Mouse (Mus musculus) MEL (cell line): ENCODE data around the gene Sox6. TPM values are rescaled to one million over a fixed set of nuclear protein-coding genes. Genes with fewer than 3 reads are reported as not detected.

Source experiments
- DNase-seq: peaks from one replicate; pipeline ENCODE4 v3.0.0; 2011; ENCODE audit warnings: low read depth, low spot score
- H3K27ac ChIP-seq: 2 replicates; pipeline ENCODE4 v1.5.1; 2012; ENCODE audit warnings: low read depth, mild to moderate bottlenecking, control low read depth, low read length, moderate library complexity; ENCODE audit not compliant: control insufficient read depth
- H3K27me3 ChIP-seq, 2 experiments: fragments of 150-350 bp in 1 of 2; sonication (generic) in 1 of 2; 2 replicates each; pipeline ENCODE4 v1.6.1; 2012; ENCODE audit warnings: low read length in 2 of 2, mild to moderate bottlenecking in 2 of 2, improper control_type of control experiment in 1 of 2, moderate library complexity in 1 of 2; ENCODE audit not compliant: insufficient read depth in 2 of 2, control insufficient read depth in 1 of 2
- H3K36me3 ChIP-seq, 2 experiments: 2 replicates each; pipeline ENCODE4 v1.6.1; 2012 to 2014; ENCODE audit warnings: low read length in 2 of 2, improper control_type of control experiment in 1 of 2, inconsistent platforms in 1 of 2, mild to moderate bottlenecking in 1 of 2; ENCODE audit not compliant: insufficient read depth in 2 of 2, control insufficient read depth in 1 of 2
- H3K4me1 ChIP-seq, 2 experiments: fragments of 150-350 bp in 1 of 2; sonication (generic) in 1 of 2; 2 replicates each; pipeline ENCODE4 v1.6.1; 2012; ENCODE audit warnings: low read length in 2 of 2, improper control_type of control experiment in 1 of 2, mild to moderate bottlenecking in 1 of 2; ENCODE audit not compliant: insufficient read depth in 2 of 2, control insufficient read depth in 1 of 2
- H3K4me3 ChIP-seq, 2 experiments: fragments of 150-350 bp in 1 of 2; sonication (generic) in 1 of 2; 2 replicates each; pipeline ENCODE4 v1.5.1; 2012; ENCODE audit warnings: low read depth in 2 of 2, low read length in 2 of 2, mild to moderate bottlenecking in 2 of 2, moderate library complexity in 2 of 2, control low read depth in 1 of 2, improper control_type of control experiment in 1 of 2; ENCODE audit not compliant: control insufficient read depth in 1 of 2, insufficient read depth in 1 of 2
- H3K79me2 ChIP-seq: 2 replicates; pipeline ENCODE4 v1.6.1; 2012; ENCODE audit warnings: mild to moderate bottlenecking, low read length, moderate library complexity; ENCODE audit not compliant: control insufficient read depth, poor library complexity, insufficient read depth
- H3K9ac ChIP-seq: 2 replicates; pipeline ENCODE4 v1.6.1; 2012; ENCODE audit warnings: low read depth, mild to moderate bottlenecking, control low read depth, low read length, moderate library complexity; ENCODE audit not compliant: control insufficient read depth, poor library complexity, severe bottlenecking
- H3K9me3 ChIP-seq: fragments of 150-350 bp; sonication (generic); replicated peaks from 2 replicates; pipeline ENCODE4 v1.6.1; 2012; ENCODE audit warnings: mild to moderate bottlenecking, low read length, improper control_type of control experiment, moderate library complexity; ENCODE audit not compliant: insufficient read depth
- CHD2 ChIP-seq: IDR thresholded peaks from 2 replicates; pipeline ENCODE4 v1.6.1; 2011; ENCODE audit warnings: low read length, improper control_type of control experiment
- CTCF ChIP-seq, 3 experiments: IDR thresholded peaks in 2 of 3; conservative IDR thresholded peaks in 1 of 3; 2 replicates each; pipeline ENCODE4 v1.5.1; 2011 to 2012; ENCODE audit warnings: low read length in 3 of 3, low read depth in 2 of 3, mild to moderate bottlenecking in 2 of 3, improper control_type of control experiment in 1 of 3, inconsistent platforms in 1 of 3, mixed read lengths in 1 of 3, moderate library complexity in 1 of 3; ENCODE audit not compliant: control insufficient read depth in 1 of 3, insufficient read depth in 1 of 3, poor library complexity in 1 of 3, severe bottlenecking in 1 of 3
- E2F4 ChIP-seq: IDR thresholded peaks from 2 replicates; pipeline ENCODE4 v1.6.1; 2011; ENCODE audit warnings: low read depth, low read length, improper control_type of control experiment, borderline replicate concordance
- GATA1 ChIP-seq: IDR thresholded peaks from 2 replicates; pipeline ENCODE4 v1.6.1; 2011; ENCODE audit warnings: low read depth, low read length, improper control_type of control experiment
- HCFC1 ChIP-seq: IDR thresholded peaks from 2 replicates; pipeline ENCODE4 v1.6.1; 2012; ENCODE audit warnings: low read depth, mild to moderate bottlenecking, inconsistent platforms, low read length, improper control_type of control experiment, moderate library complexity
- JUND ChIP-seq: IDR thresholded peaks from 2 replicates; pipeline ENCODE4 v1.6.1; 2011; ENCODE audit warnings: low read depth, mild to moderate bottlenecking, improper control_type of control experiment, low read length
- MAX ChIP-seq: IDR thresholded peaks from 2 replicates; pipeline ENCODE4 v1.6.1; 2011; ENCODE audit warnings: low read length, improper control_type of control experiment
- MAZ ChIP-seq: IDR thresholded peaks from 2 replicates; pipeline ENCODE4 v1.6.1; 2012; ENCODE audit warnings: low read depth, mild to moderate bottlenecking, inconsistent platforms, low read length, improper control_type of control experiment
- MEF2A ChIP-seq: IDR thresholded peaks from 2 replicates; pipeline ENCODE4 v1.6.1; 2014; ENCODE audit warnings: low read depth, mild to moderate bottlenecking, inconsistent platforms, low read length, improper control_type of control experiment; ENCODE audit not compliant: poor library complexity, insufficient replicate concordance, severe bottlenecking; ENCODE audit errors: extremely low read depth
- MXI1 ChIP-seq: IDR thresholded peaks from 2 replicates; pipeline ENCODE4 v1.6.1; 2011; ENCODE audit warnings: mild to moderate bottlenecking, low read depth, low read length, improper control_type of control experiment
- NELFE ChIP-seq: IDR thresholded peaks from 2 replicates; pipeline ENCODE4 v1.6.1; 2011; ENCODE audit warnings: low read depth, low read length, improper control_type of control experiment
- NRF1 ChIP-seq: IDR thresholded peaks from 2 replicates; pipeline ENCODE4 v1.6.1; 2014; ENCODE audit warnings: low read depth, mild to moderate bottlenecking, inconsistent platforms, low read length, improper control_type of control experiment, moderate library complexity; ENCODE audit not compliant: poor library complexity, insufficient read depth, severe bottlenecking
- POLR2A ChIP-seq, 2 experiments: IDR thresholded peaks; 2 replicates each; pipeline ENCODE4 v1.6.1; 2011 to 2012; ENCODE audit warnings: low read length in 2 of 2, mild to moderate bottlenecking in 2 of 2, control low read depth in 1 of 2, improper control_type of control experiment in 1 of 2, low read depth in 1 of 2, moderate library complexity in 1 of 2; ENCODE audit not compliant: control insufficient read depth in 1 of 2, insufficient read depth in 1 of 2, poor library complexity in 1 of 2
- RAD21 ChIP-seq: IDR thresholded peaks from 2 replicates; pipeline ENCODE4 v1.6.1; 2011; ENCODE audit warnings: mild to moderate bottlenecking, low read depth, low read length, improper control_type of control experiment
- SIN3A ChIP-seq: IDR thresholded peaks from 2 replicates; pipeline ENCODE4 v1.6.1; 2012; ENCODE audit warnings: low read length, improper control_type of control experiment, inconsistent platforms
- TAL1 ChIP-seq: IDR thresholded peaks from 2 replicates; pipeline ENCODE4 v1.6.1; 2012; ENCODE audit warnings: mild to moderate bottlenecking, inconsistent platforms, low read length, moderate library complexity, mixed read lengths
- TBP ChIP-seq: IDR thresholded peaks from 2 replicates; pipeline ENCODE4 v1.8.0; 2011; ENCODE audit warnings: low read depth, low read length, improper control_type of control experiment
- TCF12 ChIP-seq: IDR thresholded peaks from 2 replicates; pipeline ENCODE4 v1.6.1; 2014; ENCODE audit warnings: low read depth, mild to moderate bottlenecking, inconsistent platforms, low read length, improper control_type of control experiment, moderate library complexity
- UBTF ChIP-seq: IDR thresholded peaks from 2 replicates; pipeline ENCODE4 v1.6.1; 2012; ENCODE audit warnings: low read depth, mild to moderate bottlenecking, inconsistent platforms, low read length, improper control_type of control experiment, moderate library complexity, borderline replicate concordance; ENCODE audit not compliant: insufficient read depth
- USF1 ChIP-seq: IDR thresholded peaks from 2 replicates; pipeline ENCODE4 v1.6.1; 2014; ENCODE audit warnings: low read depth, mild to moderate bottlenecking, inconsistent platforms, low read length, improper control_type of control experiment, moderate library complexity
- USF2 ChIP-seq, 2 experiments: IDR thresholded peaks; 2 replicates each; pipeline ENCODE4 v1.6.1; 2011 to 2012; ENCODE audit warnings: improper control_type of control experiment in 2 of 2, low read length in 2 of 2, borderline replicate concordance in 1 of 2, inconsistent platforms in 1 of 2, low read depth in 1 of 2, mild to moderate bottlenecking in 1 of 2; ENCODE audit not compliant: insufficient read depth in 1 of 2
- ZKSCAN1 ChIP-seq: IDR thresholded peaks from 2 replicates; pipeline ENCODE4 v1.6.1; 2012; ENCODE audit warnings: low read depth, mild to moderate bottlenecking, inconsistent platforms, low read length, improper control_type of control experiment, moderate library complexity
- ZMIZ1 ChIP-seq: IDR thresholded peaks from 2 replicates; pipeline ENCODE4 v1.6.1; 2012; ENCODE audit warnings: low read depth, mild to moderate bottlenecking, inconsistent platforms, low read length, improper control_type of control experiment, moderate library complexity
- ZNF384 ChIP-seq: IDR thresholded peaks from 2 replicates; pipeline ENCODE4 v1.6.1; 2012; ENCODE audit warnings: low read depth, mild to moderate bottlenecking, inconsistent platforms, low read length, improper control_type of control experiment
- polyA plus RNA-seq, 2 experiments: library from polyadenylated mRNA; stranded (reverse) in 1 of 2; unstranded in 1 of 2; fragments of >175 nt in 1 of 2; fragments of >200 nt in 1 of 2; gene quantifications; 2 replicates each; pipeline versions ENCODE4 v1.2.1 to v1.2.4; 2012; ENCODE audit warnings: low replicate concordance in 2 of 2, low read depth in 1 of 2; ENCODE audit not compliant: insufficient read length in 2 of 2, insufficient read depth in 1 of 2, missing spikeins in 1 of 2
- total RNA-seq: library from RNA; depleted of rRNA; stranded (reverse); fragments of 300-350 nt; gene quantifications from 2 replicates; pipeline ENCODE4 v1.2.3, GENCODE M21; 2012

Gene Sox6
- total and polyA plus RNA-seq, 3 experiments: 2.6 to 4.6 TPM; not detected in 1

GRCm38 (mm10) chr7:116038024-116038423 lies 572 bp downstream of the Sox6 start:
- no peaks in the 10 kb centered on the region for H3K9me3 ChIP-seq
- H3K4me3 ChIP-seq: no peak overlapping the region
- DNase-seq: no peak
- no peak overlapping the region for H3K27ac ChIP-seq
- no peaks in the 10 kb centered on the region for H3K79me2 ChIP-seq
- TF ChIP-seq HCFC1 (no peak), MXI1 (no peak), RAD21 (no peak), TAL1 (no peak), ZNF384 (no peak), E2F4 (no peak), JUND (no peak), GATA1 (no peak), POLR2A (IDR thresholded peaks at IDR 0.05; ENCODE audit: control insufficient read depth in 1 of 2, insufficient read depth in 1 of 2, low read depth in 1 of 2, low read length in 2 of 2, poor library complexity in 1 of 2) (no peak), TCF12 (no peak), TBP (no peak), NELFE (no peak), CTCF (IDR thresholded peaks at IDR 0.05 in 2 of 3, conservative IDR thresholded peaks at IDR 0.05 in 1 of 3; ENCODE audit: control insufficient read depth in 1 of 3, insufficient read depth in 1 of 3, low read depth in 2 of 3, low read length in 3 of 3, poor library complexity in 1 of 3, severe bottlenecking in 1 of 3) (no peak), ZMIZ1 (no peak), ZKSCAN1 (no peak)
- H3K4me1 ChIP-seq: no peaks in the 10 kb centered on the region
- no peak overlapping the region for H3K9ac ChIP-seq
- H3K27me3 ChIP-seq: peaks cover 0 to 10% of the 10 kb centered on the region in 2 experiments
- no peaks in the 10 kb centered on the region for H3K36me3 ChIP-seq

GRCm38 (mm10) chr7:116036591-116037555 lies 1.7 kb downstream of the Sox6 start:
- H3K9ac ChIP-seq: no peak overlapping the region
- no peaks in the 10 kb centered on the region for H3K4me1 ChIP-seq
- H3K27ac ChIP-seq: no peak overlapping the region
- H3K79me2 ChIP-seq: no peaks in the 10 kb centered on the region
- H3K4me3 ChIP-seq: no peak overlapping the region
- H3K27me3 ChIP-seq: peaks cover 0 to 9% of the 10 kb centered on the region in 2 experiments
- TF ChIP-seq MEF2A: no peak
- TF ChIP-seq ZKSCAN1: no peak
- TF ChIP-seq USF1: no peak
- TF ChIP-seq TBP: no peak
- TF ChIP-seq RAD21: no peak
- TF ChIP-seq MAZ: no peak
- TF ChIP-seq USF2 (IDR thresholded peaks at IDR 0.05; ENCODE audit: borderline replicate concordance in 1 of 2, insufficient read depth in 1 of 2, low read depth in 1 of 2, low read length in 2 of 2): no peak
- TF ChIP-seq CHD2: no peak
- no peak for TF ChIP-seq MAX
- no peak for TF ChIP-seq NRF1
- no peak for TF ChIP-seq GATA1
- no peak for TF ChIP-seq JUND
- TF ChIP-seq UBTF: no peak
- TF ChIP-seq SIN3A: no peak
- TF ChIP-seq TAL1: no peak
- TF ChIP-seq E2F4: no peak
- DNase-seq: no peak
- H3K9me3 ChIP-seq: no peaks in the 10 kb centered on the region
- H3K36me3 ChIP-seq: no peaks in the 10 kb centered on the region
